Mouse (Mus musculus): ENCODE measurements at regions not wholly inside any gene's neighbourhood (a gene's known extent, or its start where the extent isn't known, plus 50 kb on each side); places are given as distances from the start of the nearest gene placed in this dataset.
"Not testable (repeated sequence)": the region's sequence is repeated elsewhere in the genome, so short reads cannot be mapped to it uniquely, and the experiment has no call there.

DNA sequence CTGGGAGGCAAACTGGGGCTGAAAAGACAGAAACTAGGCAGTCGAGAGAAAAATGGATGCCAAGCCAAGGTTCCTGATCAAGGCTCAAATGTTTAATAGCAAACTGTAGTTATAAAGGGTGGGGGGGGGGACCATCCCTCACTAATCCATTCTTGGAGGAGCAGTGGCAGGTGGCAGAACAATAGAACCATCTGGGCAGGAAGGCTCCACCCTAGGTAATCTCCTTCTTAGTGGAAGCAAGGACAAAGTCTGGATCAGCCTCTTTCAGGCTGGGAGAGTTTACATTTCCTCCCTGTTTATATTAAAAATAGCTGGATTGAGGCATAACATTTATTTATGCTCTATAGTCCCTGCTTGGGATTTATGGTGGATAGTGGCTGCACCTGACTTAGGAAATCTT is 180.8 kb downstream of the Cdh9 start:
- no peaks in the 10 kb centered on the region for H3K4me1 ChIP-seq (ENCODE audit: control insufficient read depth, insufficient read depth, low read length)
- H3K27ac ChIP-seq (ENCODE audit: low read depth, low read length) = no peak overlapping the region
- no peaks in the 10 kb centered on the region for H3K27me3 ChIP-seq (ENCODE audit: control insufficient read depth, insufficient read depth, low read length)
- H3K4me2 ChIP-seq = no peak overlapping the region
- H3K9ac ChIP-seq (ENCODE audit: low read length) = no peak overlapping the region
- DNase-seq (ENCODE audit: low spot score, missing footprints) = no peak
- no peaks in the 10 kb centered on the region for H3K36me3 ChIP-seq (ENCODE audit: control insufficient read depth, insufficient read depth, low read length)
- 64% methylated on average over 1 of the region's 1 CpGs for WGBS
- no peak overlapping the region for H3K4me3 ChIP-seq (ENCODE audit: low read depth, low read length)
- ATAC-seq (ENCODE audit: low FRiP score) = no peak
- H3K9me3 ChIP-seq (ENCODE audit: control insufficient read depth, low read length) = no peaks in the 10 kb centered on the region

DNA sequence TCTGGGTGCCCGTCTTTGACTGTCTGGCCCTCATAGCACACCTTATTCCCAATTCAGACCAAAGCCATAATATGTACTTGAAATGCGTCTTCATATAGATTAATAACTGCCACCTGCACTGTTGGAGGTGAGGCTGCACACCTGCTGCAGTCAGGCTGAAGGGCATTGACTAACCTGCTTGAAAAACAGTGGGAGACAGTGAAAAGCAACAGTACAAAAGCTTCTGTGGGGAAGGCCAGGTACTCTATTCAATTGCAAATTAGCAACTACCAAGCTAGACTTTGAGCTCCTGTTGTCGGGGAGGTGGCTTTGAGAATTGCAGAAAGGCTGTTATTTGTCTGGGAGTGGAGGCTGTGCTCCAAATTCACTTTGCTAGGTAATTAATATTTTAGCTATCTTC is 181.4 kb downstream of the Cdh9 start:
- H3K4me3 ChIP-seq (ENCODE audit: low read depth, low read length); H3K27me3 ChIP-seq (ENCODE audit: control insufficient read depth, insufficient read depth, low read length); DNase-seq (ENCODE audit: low spot score, missing footprints); H3K9me3 ChIP-seq (ENCODE audit: control insufficient read depth, low read length); ATAC-seq (ENCODE audit: low FRiP score); H3K36me3 ChIP-seq (ENCODE audit: control insufficient read depth, insufficient read depth, low read length); H3K4me1 ChIP-seq (ENCODE audit: control insufficient read depth, insufficient read depth, low read length); H3K4me2 ChIP-seq; H3K27ac ChIP-seq (ENCODE audit: low read depth, low read length); H3K9ac ChIP-seq (ENCODE audit: low read length): not testable (repeated sequence)
- WGBS = 72% methylated on average over 3 of the region's 3 CpGs

DNA sequence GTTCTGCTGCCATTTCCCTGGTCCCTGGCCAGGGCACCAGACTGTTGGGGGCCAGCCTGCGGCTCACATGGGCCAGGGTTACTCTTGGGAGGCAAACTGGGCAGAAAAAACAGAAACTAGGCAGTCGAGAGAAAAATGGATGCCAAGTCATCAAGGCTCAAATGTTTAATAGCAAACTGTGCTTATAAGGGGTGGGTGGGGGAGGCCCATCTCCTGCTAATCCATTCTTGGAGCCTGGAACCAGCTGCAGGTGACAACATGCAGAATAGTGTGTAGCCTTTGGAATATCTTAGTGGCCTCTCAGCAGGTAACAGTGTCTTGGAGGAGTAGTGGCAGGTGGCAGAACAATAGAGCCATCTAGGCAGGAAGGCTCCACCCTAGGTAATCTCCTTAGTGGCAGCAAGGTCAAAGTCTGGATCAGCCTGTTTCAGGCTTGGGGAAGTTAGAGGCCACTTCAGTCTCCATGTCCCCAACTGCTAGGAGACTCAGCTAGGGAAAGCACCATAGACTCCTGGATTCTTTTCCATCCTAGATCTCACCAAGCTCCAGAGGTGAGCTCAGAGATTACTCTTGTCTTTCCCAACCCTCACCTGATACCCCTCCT is 186.5 kb downstream of the Cdh9 start:
- ATAC-seq (ENCODE audit: low FRiP score) = no peak
- WGBS = 50% methylated on average over 2 of the region's 2 CpGs

DNA sequence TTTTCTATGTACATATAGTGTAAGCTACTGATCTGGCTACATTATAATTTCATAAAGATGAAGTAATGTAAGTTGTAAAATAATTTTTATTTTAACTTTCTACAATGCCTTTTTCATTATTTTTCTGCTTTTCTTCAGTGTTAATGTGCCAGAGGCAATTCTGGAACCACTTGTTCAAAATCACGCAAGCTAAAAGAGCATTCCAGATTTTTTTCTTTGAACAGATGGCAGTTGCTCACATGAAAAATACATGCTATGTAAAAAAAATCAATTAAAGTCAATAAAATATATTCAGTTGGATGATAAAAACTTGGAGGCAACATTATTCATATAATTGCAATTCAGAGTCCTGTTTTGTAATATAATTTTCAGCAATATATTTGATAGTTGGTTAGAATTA is 194.7 kb downstream of the Cdh9 start:
- DNase-seq (ENCODE audit: low spot score, missing footprints) (no peak), ATAC-seq (ENCODE audit: low FRiP score) (no peak)
- H3K27me3 ChIP-seq (ENCODE audit: control insufficient read depth, insufficient read depth, low read length) = no peaks in the 10 kb centered on the region
- WGBS = 87% methylated on average over 1 of the region's 1 CpGs
- no peak overlapping the region for H3K4me3 ChIP-seq (ENCODE audit: low read depth, low read length)
- no peaks in the 10 kb centered on the region for H3K36me3 ChIP-seq (ENCODE audit: control insufficient read depth, insufficient read depth, low read length)
- no peaks in the 10 kb centered on the region for H3K9me3 ChIP-seq (ENCODE audit: control insufficient read depth, low read length)
- H3K9ac ChIP-seq (ENCODE audit: low read length) = no peak overlapping the region
- no peaks in the 10 kb centered on the region for H3K4me1 ChIP-seq (ENCODE audit: control insufficient read depth, insufficient read depth, low read length)
- H3K4me2 ChIP-seq = no peak overlapping the region
- no peak overlapping the region for H3K27ac ChIP-seq (ENCODE audit: low read depth, low read length)

More for the DNA sequence above, 186.5 kb downstream of the Cdh9 start:
- DNase-seq (ENCODE audit: low spot score, missing footprints) = no peak
- H3K4me3 ChIP-seq (ENCODE audit: low read depth, low read length) = no peak overlapping the region
- H3K9ac ChIP-seq (ENCODE audit: low read length) = no peak overlapping the region
- H3K27me3 ChIP-seq (ENCODE audit: control insufficient read depth, insufficient read depth, low read length) = no peaks in the 10 kb centered on the region
- no peaks in the 10 kb centered on the region for H3K36me3 ChIP-seq (ENCODE audit: control insufficient read depth, insufficient read depth, low read length)
- no peak overlapping the region for H3K4me2 ChIP-seq
- H3K4me1 ChIP-seq (ENCODE audit: control insufficient read depth, insufficient read depth, low read length) = no peaks in the 10 kb centered on the region
- H3K27ac ChIP-seq (ENCODE audit: low read depth, low read length) = no peak overlapping the region
- H3K9me3 ChIP-seq (ENCODE audit: control insufficient read depth, low read length) = no peaks in the 10 kb centered on the region

DNA sequence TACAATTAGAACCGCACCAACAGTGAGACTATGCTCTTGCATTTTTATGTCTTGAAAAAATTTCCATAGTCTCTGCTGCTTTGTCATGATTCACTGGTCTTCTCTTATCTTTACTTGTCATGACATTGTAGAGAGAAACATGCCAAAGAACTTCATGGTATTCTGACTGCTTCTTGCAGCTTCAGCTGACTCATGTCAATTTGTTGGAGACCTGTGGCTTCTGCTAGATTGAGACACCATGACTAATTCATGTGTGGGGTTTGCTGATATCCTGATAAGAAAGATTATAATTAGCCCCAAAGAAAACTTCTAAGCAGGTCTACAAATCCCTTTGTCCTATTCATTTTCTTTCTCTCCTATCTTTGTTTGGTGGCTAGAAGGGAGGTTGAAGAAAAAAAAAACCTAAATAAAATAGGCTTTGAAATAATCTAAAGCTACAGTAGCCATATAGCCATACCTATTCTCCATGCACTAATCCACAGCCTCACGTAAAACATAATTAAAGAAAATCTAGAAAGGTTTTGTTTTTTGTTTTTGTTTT is 204.7 kb downstream of the Cdh9 start:
- Histone ChIP-seq H3K9ac (ENCODE audit: low read length) (no peak overlapping the region), H3K27ac (ENCODE audit: low read depth, low read length) (no peak overlapping the region), H3K36me3 (ENCODE audit: control insufficient read depth, insufficient read depth, low read length) (no peaks in the 10 kb centered on the region), H3K4me1 (ENCODE audit: control insufficient read depth, insufficient read depth, low read length) (no peaks in the 10 kb centered on the region), H3K9me3 (ENCODE audit: control insufficient read depth, low read length) (no peaks in the 10 kb centered on the region), H3K4me2 (no peak overlapping the region), H3K4me3 (ENCODE audit: low read depth, low read length) (no peak overlapping the region), H3K27me3 (ENCODE audit: control insufficient read depth, insufficient read depth, low read length) (no peaks in the 10 kb centered on the region)
- DNase-seq (ENCODE audit: low spot score, missing footprints) (no peak), ATAC-seq (ENCODE audit: low FRiP score) (no peak)
- WGBS = 85% methylated on average over 2 of the region's 2 CpGs

DNA sequence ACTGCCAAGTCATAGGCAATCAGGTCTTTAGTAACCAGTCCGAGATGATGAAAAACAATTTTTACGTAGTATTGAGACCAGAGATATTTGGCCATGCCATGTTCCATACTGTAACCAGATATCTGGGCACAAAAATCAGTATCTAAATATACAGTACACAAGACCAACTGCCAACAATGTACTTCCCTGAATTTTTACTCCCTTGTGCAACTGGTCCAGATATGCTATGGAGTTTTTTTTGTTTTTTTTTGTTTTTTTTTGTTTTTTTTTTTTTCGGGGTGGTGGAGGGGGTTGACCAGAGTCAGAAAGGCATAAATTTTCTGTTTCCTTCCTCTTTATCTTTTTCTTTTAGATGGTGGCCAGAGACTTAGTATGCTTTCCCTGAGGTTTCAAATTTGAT is 205.9 kb downstream of the Cdh9 start:
- Histone ChIP-seq H3K9me3 (ENCODE audit: control insufficient read depth, low read length) (no peaks in the 10 kb centered on the region), H3K9ac (ENCODE audit: low read length) (no peak overlapping the region), H3K4me2 (no peak overlapping the region), H3K4me3 (ENCODE audit: low read depth, low read length) (no peak overlapping the region), H3K36me3 (ENCODE audit: control insufficient read depth, insufficient read depth, low read length) (no peaks in the 10 kb centered on the region), H3K4me1 (ENCODE audit: control insufficient read depth, insufficient read depth, low read length) (no peaks in the 10 kb centered on the region), H3K27me3 (ENCODE audit: control insufficient read depth, insufficient read depth, low read length) (no peaks in the 10 kb centered on the region), H3K27ac (ENCODE audit: low read depth, low read length) (no peak overlapping the region)
- DNase-seq (ENCODE audit: low spot score, missing footprints) = no peak
- no peak for ATAC-seq (ENCODE audit: low FRiP score)
- WGBS = 92% methylated on average over 3 of the region's 3 CpGs

DNA sequence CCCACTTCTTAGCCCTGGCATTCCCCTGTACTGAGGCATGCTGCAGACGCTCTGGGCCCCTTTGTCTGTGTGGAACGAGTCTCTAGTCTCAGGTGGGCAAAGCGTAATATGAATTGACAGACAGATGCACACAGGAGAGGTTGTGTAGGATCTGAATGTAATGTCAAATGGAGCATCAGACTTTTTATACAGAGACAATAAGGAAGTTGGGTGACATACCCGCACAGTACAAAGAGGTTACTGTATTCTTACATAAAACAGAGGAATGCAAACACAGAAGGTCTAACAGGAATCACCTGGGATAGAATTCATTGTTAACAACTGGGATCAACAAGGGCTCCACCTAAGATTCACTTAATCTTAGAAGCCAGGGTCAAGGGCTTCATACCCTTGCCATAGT is 247.3 kb downstream of the Cdh9 start:
- H3K4me3 ChIP-seq (ENCODE audit: low read depth, low read length); ATAC-seq (ENCODE audit: low FRiP score); H3K27ac ChIP-seq (ENCODE audit: low read depth, low read length); H3K4me1 ChIP-seq (ENCODE audit: control insufficient read depth, insufficient read depth, low read length); H3K9me3 ChIP-seq (ENCODE audit: control insufficient read depth, low read length); DNase-seq (ENCODE audit: low spot score, missing footprints); H3K36me3 ChIP-seq (ENCODE audit: control insufficient read depth, insufficient read depth, low read length); H3K4me2 ChIP-seq; H3K27me3 ChIP-seq (ENCODE audit: control insufficient read depth, insufficient read depth, low read length); H3K9ac ChIP-seq (ENCODE audit: low read length): not testable (repeated sequence)
- WGBS = 89% methylated on average over 4 of the region's 4 CpGs

DNA sequence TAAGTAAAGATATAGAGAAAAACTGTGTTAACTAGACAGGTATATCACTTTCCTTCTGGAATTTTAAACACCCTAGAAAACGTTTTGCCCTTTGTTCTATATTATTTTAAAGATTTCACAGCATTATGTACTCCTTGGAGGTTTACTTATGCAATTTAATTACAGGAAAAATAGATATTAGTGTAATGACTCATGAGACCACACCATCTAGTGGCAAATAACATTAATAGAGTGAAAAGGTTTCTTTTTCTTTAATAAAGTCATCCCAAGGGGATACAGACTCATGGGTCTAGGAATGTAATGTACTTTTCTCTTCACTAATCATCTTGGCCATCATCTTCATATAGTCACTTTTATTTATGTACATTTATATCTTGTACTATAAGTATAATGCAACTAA is 262.3 kb downstream of the Cdh9 start:
- ATAC-seq (ENCODE audit: low FRiP score) (no peak), DNase-seq (ENCODE audit: low spot score, missing footprints) (no peak)
- Histone ChIP-seq H3K27me3 (ENCODE audit: control insufficient read depth, insufficient read depth, low read length) (no peaks in the 10 kb centered on the region), H3K9me3 (ENCODE audit: control insufficient read depth, low read length) (no peaks in the 10 kb centered on the region), H3K4me3 (ENCODE audit: low read depth, low read length) (no peak overlapping the region), H3K9ac (ENCODE audit: low read length) (no peak overlapping the region), H3K4me1 (ENCODE audit: control insufficient read depth, insufficient read depth, low read length) (no peaks in the 10 kb centered on the region), H3K27ac (ENCODE audit: low read depth, low read length) (no peak overlapping the region), H3K36me3 (ENCODE audit: control insufficient read depth, insufficient read depth, low read length) (no peaks in the 10 kb centered on the region), H3K4me2 (no peak overlapping the region)
- 4% methylated on average over 1 of the region's 1 CpGs for WGBS

DNA sequence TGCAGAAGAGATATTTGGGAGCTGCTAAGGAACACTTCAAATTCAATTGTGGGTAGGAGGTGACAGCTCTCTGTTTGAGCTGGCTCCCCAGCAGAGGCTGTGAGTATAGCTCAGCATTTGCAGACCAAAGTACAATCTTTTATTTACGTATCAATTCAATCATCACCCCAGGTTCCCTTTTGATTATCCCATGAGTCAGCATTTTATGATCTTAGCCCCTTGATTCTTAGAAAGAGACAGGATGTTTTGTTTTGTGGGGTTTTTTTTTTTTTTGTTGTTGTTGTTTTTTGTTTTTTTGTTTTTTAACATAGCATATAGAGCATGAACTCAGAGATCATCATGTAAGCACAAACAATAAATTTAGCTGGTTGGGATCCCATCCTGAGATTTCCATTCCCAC is 267.1 kb downstream of the Cdh9 start:
- DNase-seq (ENCODE audit: low spot score, missing footprints) = no peak
- no peak overlapping the region for H3K27ac ChIP-seq (ENCODE audit: low read depth, low read length)
- WGBS = 79% methylated on average over 1 of the region's 1 CpGs

More for the DNA sequence above, 267.1 kb downstream of the Cdh9 start:
- no peak overlapping the region for H3K4me3 ChIP-seq (ENCODE audit: low read depth, low read length)
- no peak for ATAC-seq (ENCODE audit: low FRiP score)
- H3K9ac ChIP-seq (ENCODE audit: low read length) = no peak overlapping the region
- no peaks in the 10 kb centered on the region for H3K36me3 ChIP-seq (ENCODE audit: control insufficient read depth, insufficient read depth, low read length)
- no peaks in the 10 kb centered on the region for H3K4me1 ChIP-seq (ENCODE audit: control insufficient read depth, insufficient read depth, low read length)
- H3K4me2 ChIP-seq = no peak overlapping the region
- H3K9me3 ChIP-seq (ENCODE audit: control insufficient read depth, low read length) = no peaks in the 10 kb centered on the region
- H3K27me3 ChIP-seq (ENCODE audit: control insufficient read depth, insufficient read depth, low read length) = no peaks in the 10 kb centered on the region

Measured in midbrain, embryonic 11.5 days (tissue).